Mouse (Mus musculus): ENCODE results near the gene Duox2.
"Not testable (repeated sequence)": the region's sequence is repeated elsewhere in the genome, so short reads cannot be mapped to it uniquely, and the experiment has no call there.

Gene Duox2

DNA sequence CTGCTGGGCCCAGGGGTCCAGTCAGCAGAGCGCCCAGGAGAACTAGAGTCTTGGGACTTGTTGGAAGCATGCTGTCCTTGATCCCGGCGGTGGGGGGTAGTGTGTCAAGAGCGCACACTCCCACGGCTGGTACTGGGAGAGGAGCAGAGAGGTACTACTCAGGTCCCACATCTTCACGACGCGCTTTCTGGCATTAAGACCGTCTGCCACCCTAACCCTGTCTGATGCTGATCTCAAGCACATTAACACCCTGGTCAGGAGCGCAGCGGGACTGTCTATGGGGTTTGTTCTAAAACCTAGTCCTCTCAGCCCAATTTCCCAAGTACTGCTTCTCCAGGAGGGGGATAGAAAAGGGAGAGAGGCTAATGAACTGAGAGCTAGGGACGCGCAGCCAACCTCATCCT lies at the start of gene Duox2:
TSS of gene Duox2 (minus strand) at position 354 of the 404 bp plus-strand sequence.
- peak in 1 of 2 experiments; percentile 14 for DNase-seq

DNA sequence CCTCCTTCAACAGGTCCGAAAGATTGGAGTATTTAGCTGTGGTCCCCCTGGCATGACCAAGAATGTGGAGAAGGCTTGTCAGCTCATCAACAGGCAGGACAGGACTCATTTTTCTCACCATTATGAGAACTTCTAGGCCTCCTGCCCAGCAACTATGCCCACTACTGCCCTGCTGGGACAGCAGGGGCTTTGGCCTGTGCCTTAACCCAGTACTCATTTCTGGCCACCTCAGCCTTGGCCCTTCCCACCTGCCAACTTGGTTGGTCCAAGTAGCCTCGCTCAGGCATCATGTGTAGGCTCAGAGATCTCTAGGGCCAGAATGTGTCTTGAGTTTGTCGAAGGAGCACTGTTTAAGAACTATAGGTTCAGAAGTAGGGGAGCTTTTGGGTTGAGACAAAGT lies 49.0 kb upstream of the Duox2 start:
- DNase-seq, result peak; percentile 32 to 44

DNA sequence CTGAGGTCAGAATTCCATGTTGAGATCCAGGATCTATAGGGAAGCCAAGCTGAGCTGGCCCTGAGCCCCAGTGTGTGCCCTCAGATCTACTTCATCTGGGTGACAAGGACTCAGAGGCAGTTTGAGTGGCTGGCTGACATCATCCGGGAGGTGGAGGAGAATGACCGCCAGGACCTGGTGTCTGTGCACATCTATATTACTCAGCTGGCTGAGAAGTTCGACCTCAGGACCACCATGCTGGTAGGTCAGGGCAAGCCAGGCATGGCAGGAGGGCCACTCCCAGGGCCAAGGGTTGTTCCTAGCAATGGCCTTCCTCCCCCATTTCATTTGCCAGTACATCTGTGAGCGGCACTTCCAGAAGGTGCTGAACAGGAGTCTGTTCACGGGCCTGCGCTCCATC lies 47.9 kb upstream of the Duox2 start:
- peak; percentile 39 to 51 for DNase-seq

DNA sequence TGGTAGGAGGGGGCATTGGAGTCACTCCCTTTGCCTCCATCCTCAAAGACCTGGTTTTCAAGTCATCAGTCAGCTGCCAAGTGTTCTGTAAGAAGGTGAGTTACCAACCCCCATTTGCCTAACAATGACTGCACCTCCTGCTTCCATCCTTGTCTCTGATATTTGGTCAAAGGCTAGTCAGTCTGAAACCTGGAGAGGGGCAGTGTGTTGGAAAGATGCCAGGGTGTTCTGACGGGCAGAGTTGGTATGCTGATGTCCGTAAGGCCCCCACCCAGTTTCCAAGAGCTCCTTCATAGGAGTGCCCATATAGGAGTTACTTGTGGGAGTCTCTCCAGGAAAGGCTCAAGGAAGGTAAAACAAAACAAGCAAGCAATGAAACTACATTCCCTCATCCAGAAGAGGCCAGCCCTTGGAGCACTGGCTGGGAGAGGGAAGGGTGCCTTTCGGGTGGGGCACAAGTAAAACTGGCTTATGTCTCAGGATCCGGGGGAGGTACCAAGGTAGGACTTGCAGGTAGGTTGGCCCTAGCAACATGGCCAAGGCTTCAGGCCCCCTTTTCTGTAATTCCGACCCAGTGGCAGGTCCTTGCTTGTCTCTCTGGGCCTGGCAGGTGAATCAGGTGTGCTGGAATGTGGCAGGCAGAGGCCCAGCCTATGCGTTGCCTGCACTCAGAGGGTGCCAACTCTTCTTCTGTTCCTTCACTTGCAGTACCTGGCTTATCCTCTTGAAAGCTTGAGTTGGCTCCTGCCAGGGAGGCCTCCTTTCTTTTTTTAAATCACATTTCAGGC lies 47.1 kb upstream of the Duox2 start:
- peak; percentile 57 to 63 for DNase-seq

DNA sequence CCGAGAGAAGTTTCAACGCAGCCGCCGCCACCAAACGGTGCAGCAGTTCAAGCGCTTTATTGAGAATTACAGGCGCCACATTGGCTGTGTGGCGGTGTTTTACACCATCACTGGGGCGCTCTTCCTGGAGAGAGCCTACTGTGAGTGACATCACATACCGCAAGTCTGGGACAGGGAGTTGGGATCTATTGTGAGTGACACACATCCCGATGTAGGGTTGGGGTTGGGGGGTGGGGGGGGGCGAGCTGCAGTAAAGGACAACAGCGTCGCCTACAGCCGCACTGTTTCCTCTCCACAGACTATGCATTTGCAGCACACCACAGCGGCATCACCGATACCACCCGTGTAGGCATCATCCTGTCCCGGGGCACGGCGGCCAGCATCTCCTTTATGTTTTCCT lies 39.0 kb upstream of the Duox2 start:
- DNase-seq, result no peak

DNA sequence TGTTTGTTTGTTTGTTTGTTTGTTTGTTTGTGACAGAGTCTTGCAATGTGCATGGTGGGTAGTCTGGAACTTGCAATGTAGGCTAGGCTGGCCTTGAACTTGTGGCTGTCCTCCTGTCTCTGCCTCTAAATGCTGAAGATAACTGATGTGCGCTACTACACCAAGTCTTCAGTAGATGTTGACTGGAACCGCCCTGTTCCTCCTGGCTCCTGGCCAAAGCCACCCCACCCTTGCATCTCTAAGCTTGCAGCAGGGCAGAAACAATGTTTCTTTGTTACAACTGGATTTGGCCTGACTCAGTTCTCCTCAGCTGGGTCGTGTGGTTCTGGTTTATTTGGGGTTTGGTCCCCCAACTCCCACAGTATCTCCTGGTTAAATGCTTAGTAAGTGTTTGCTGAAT lies 35.9 kb upstream of the Duox2 start:
- peak in 1 of 2 experiments; percentile 41 for DNase-seq

DNA sequence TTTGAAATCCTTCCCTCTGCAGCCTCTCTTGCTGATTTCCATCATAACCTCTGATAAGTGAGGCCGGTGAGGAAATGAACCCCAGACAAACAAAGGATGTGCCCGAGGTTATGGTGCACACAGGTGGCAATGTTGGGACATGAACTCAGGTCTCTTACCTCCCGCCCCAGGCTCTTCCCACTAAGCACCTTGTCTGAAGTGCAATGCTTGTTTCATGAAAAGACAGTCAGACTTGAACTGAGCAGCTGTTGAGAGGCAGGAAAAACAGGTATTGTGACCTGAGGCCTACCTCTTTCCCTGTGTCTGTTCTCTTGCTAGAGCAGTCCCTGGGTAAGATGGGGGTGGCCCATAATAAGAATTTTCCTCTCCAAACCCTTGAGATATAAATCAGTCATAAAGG lies 34.0 kb upstream of the Duox2 start:
- DNase-seq, result no peak

DNA sequence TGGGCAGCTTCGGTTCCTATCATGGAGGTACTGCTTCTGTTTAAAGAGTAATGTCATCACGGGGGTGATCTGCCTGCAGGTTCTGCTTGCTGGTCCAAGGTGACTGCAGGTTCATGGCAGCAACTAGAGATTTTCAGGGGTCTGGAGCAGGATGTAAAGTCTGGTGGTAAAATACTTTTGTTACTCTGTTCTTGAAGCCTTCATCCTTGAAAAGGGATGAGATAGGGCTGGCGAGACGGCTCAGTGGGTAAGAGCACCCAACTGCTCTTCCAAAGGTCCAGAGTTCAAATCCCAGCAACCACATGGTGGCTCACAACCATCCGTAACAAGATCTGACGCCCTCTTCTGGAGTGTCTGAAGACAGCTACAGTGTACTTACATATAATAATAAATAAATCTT lies 32.1 kb upstream of the Duox2 start:
- not testable (repeated sequence) for DNase-seq

DNA sequence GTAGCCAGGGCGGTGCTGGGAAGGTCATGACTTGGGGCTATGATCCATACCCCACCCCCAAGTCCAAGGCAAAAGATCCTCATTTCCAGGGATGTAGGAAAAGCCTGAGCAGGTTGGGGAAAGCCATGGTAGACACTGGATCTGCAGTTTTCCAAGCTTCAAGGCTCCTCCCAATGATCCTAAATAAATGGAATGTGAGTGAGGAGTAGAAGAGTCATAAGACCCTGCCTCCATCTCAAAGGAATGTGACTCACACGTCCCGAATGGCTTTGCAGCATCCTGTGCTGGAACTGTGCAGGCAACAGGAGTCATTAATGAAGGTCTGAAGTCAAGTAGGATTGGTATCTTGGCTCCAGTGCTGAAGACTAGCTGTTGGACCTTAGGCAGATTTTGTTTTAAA lies 29.7 kb upstream of the Duox2 start:
- no peak for DNase-seq

- DNase-seq, result no peak
Measured at GRCm38 (mm10) chr2:122325361-122325760, 27.1 kb upstream of the Duox2 start.

DNA sequence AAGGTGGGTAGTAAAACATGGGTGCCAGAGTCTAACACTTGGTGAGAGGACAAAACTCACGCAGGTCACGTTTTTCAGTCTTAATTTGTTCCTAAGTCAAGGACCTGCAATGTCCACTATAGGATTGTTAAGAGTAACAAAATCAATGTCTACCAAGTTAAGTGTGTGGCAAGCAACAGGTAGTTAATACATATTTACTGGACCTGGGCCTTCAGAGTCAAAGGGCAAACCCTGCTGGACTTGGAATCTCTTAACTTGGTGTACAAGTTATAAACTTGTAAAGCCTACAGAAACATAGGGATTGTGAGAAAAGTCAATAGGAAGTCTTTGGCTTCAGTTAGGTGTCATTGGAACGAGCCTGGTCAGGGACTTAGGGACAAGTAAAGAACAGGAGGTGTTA lies 26.3 kb upstream of the Duox2 start:
- no peak for DNase-seq

DNA sequence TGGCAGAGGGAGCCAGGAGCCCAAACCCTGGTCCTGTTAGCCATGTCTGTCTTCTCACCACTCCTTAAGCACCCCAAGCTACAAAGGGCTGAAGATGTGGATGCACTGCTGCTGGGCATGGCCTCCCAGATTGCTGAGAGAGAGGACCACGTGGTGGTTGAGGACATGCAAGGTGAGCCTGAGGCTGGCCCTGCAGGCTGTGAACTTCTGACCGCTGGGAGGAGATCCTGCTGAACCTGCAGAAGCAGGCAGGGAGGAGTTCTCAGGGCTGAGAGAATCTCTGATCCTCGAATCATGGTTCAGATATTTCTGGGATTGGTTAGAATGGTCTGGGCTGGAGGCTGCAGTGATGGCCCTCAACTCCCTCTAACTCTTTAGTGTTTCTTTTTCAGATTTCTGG lies 25.7 kb upstream of the Duox2 start:
- no peak for DNase-seq

- DNase-seq, result no peak
Measured at GRCm38 (mm10) chr2:122317384-122317783, 19.1 kb upstream of the Duox2 start.

- no peak for DNase-seq
Measured at GRCm38 (mm10) chr2:122315372-122315771, 17.1 kb upstream of the Duox2 start, which contains the start of gene Duox1. Duox1 (plus strand) TSS chr2:122315672.

- peak in 1 of 2 experiments; percentile 25 for DNase-seq
Measured at GRCm38 (mm10) chr2:122313536-122313935, 15.3 kb upstream of the Duox2 start, which contains the start of gene Duoxa1. Duoxa1 (minus strand) TSS chr2:122313730.

GRCm38 (mm10) chr2:122312722-122313417 lies 14.6 kb upstream of the Duox2 start:
- peak; percentile 88 to 95 for DNase-seq

DNA sequence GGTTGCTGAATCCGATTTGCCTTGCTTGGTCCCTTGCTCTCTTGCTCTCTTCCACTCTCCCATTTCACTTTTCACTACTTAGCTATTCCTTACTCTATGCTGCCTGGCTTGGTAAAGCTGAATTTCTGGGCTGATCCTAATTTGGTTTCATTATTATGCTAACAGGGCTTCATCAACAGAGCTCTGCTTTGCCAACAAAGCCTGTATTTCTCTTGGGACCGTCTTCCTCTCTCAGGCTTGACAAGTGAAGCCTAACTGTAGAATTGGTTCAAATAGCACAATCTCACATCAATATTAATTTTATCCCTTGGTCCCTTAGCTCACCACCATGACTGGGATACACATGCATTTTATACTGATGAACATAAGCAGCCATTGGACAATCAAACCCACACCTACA lies 13.3 kb upstream of the Duox2 start:
- no peak for DNase-seq

DNA sequence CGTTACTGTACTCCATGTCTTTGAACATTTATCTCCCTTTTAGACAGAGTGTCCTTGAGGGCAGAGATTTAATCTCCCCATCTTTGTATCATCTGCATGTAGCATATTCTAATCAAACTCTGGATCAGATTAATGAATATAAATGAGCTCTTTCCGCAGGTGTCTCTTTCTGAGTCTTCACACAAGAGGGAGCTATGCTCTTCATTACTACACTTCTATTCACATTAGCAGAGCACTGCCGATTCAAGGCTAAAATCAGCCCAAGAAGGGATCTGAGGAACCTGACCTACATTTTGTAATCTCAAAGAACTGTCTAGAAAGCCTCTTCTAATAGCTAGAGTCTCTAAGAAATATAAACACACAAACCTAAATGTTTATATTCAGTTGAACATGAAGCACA lies 11.4 kb upstream of the Duox2 start:
- peak in 1 of 2 experiments; percentile 17 for DNase-seq

- peak in 1 of 2 experiments; percentile 48 for DNase-seq
Measured at GRCm38 (mm10) chr2:122306184-122306583, 7.9 kb upstream of the Duox2 start.

DNA sequence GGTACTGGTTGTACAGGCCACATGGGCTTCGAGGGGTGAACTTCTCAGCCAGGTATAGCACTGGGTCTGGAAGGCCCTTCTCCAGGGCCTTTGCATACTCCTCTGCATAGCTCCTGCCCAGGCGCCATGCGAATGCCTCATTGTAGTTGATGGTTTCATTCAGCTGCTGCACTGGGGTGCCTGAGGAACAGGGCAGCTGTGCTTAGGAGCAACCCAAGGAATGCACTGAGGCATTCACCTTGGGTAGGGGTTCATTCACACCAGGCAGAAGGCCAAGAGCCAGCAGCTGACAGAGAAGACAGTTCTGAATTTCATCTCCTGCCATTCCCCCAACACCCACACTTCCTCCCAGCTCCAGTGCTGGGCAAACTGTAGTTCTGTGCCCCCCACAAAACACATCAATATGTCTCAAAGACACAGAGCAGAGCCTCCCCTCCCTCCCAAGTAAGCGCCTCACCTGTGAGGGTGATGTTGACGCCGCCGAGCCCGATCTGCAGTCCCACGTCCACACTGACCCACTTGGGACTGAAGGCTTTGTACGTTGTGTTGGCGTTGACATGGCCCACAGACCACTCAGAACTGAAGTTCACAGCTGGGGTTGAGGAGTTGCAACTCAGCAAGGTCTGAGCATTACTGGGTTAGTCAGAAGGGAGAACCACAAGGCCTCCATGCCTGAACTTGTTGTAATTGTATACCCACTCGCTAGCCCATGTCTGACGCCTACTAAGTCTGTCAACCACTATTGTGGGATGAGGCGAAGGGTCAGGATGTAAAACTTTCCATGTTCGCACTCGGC lies 7.0 kb upstream of the Duox2 start:
- no peak for DNase-seq

GRCm38 (mm10) chr2:122304544-122304943 lies 6.3 kb upstream of the Duox2 start:
- DNase-seq, result peak in 1 of 2 experiments; percentile 22

DNA sequence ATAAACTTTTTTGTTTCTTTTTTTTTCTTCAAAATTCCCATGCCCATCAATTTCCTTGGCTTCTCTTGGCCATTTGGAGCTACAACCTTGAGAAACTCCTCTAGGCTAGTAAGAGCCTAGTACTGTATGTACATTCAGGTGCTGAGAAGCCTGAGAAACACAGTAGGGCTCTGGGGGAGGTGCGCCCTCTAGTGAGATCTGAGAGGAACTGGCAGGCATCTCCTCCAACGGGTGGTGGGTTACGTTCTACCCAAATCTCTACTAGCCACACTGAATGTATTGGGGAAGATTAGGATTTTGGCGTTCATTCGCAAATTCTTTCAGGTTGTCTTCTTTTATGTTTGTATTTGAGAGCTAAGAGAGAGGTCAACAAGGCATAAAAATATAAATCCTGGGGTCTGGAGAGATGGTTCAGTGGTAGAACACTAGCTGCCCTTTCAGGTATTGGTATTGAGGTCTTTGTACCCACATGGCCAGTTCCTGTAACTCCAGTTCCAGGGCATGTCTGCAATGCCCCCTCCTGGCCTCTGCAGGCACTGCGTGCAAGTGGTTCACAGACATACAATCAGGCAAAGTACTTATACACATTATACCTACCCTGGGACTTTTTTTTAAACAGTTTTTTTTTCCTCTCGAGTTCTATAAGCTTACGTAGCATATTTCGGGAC lies 4.5 kb upstream of the Duox2 start:
- DNase-seq, result peak; percentile 85 to 86
